Mouse (Mus musculus) mesoderm, embryonic 11.5 days (tissue): ENCODE measurements around the gene Dclk1.

Source experiments
- DNase-seq: peaks from one replicate; pipeline ENCODE4 v3.0.0-alpha.2; 2012; ENCODE audit warnings: low read depth, low spot score

Dclk1 gene

DNA sequence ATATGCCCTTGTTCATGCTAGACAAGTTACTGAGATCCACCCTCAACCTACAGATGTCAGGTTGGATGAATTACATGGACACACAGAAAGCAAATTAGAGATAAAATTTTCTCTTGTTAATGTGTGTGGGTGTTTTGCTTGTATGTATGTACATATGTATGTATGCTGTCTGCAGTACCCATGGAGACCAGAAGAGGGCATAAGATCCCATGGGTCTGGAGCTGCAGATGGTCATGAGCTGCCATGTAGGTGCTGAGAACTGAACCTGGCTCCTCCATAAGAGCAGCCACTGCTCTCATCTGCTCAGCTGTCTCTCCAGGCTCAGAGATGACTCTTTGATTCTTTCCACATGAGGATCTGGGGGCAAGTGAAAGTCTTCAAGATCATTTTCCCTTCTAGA lies 89.5 kb downstream of the Dclk1 start:
- no peak for DNase-seq

- DNase-seq, result no peak
Observed at GRCm38 (mm10) chr3:55333511-55333910, 91.3 kb downstream of the Dclk1 start.

- DNase-seq, result peak; percentile 31
Observed at GRCm38 (mm10) chr3:55336895-55337294, 94.7 kb downstream of the Dclk1 start.

GRCm38 (mm10) chr3:55337671-55338070 lies 95.5 kb downstream of the Dclk1 start:
- DNase-seq, result no peak

DNA sequence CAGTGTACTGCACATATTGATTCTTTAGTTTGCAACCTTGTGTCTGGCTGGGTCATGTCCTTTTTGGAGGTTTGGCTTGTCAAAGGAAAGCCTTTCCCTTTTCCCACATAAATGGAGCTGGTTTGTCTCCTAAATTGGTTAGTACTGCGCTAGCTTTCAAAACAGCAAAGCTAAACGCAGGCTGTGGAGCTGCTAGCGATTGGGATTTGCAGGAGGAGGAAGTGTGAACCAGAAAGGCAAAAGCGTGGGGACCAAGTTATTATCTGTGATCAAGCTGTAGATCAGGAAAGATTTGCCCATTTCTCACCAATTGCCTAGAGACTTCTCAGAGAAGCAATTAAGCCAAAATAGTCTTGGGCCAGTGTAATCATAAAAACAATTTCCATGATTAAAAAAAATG lies 100.3 kb downstream of the Dclk1 start:
- no peak for DNase-seq

DNA sequence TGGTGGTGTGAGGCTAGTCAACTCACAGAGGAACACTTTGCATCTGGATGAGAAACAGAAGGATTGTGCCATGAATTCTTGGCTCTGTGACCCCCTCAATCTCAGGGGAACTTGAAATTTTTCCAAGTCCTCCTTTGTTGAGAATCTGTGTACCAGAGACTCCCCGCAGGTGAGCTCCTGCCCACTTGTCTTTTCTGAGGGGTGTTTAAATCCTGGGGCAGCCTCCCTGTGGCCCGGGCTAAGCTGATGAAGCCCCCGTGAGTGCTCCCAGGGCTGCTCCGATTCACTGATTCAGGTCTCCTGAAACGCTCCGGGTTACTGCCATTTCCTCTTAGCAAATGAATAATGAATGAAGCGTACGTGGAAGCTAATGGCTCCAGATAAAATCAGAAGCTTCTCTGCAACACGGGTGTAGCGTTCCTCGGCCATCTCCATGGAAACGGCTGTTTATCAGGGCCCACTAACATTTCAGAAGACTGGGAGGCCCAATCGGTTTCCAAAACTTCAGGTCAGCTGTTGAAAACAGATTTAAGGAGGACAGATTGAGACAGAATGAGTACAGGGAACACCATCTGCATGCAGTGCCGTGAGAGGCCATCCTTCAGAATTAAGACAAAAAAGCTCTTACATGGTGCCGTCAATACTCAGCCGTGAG lies 105.3 kb downstream of the Dclk1 start:
- DNase-seq, result peak; percentile 75

DNA sequence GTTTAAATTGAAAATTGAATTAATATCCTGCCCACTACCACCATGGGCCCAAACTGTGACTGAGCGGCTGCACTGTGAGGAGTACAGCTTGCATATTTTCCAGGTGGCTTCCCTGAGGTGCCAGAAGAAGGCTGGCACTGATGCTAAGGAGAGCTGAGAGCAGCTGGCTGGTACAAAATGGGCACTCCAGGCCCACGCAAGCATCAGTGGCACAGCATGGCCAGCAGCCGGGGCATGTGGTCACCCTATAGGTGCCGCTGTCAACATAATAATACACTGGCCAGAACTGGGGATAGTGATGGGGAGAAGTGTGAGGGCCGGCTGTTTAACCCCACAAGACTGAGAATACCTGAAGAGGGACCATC lies 105.8 kb downstream of the Dclk1 start:
- DNase-seq, result no peak

DNA sequence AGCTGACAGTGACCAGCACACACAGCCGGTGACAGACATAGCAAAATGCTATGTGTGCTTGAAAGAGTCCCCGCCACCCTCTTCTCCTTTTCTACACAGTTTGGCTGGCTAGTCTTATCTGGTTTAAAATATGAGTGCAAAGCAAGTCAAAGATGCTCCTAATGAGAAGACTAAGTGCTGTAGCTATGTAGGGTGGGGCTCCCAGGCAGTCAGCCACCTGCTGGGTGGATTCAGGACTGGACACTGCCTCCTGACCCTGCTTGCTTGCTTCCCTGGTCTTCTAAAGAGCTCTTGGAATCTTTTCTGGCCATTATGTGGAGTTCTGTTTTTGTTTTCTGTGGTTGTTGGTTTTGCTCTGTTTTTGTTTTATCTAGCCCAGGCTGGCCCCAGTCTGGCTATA lies 108.0 kb downstream of the Dclk1 start:
- no peak for DNase-seq

- peak; percentile 45 for DNase-seq
Observed at GRCm38 (mm10) chr3:55351281-55352052, 109.3 kb downstream of the Dclk1 start.

- DNase-seq, result no peak
Observed at GRCm38 (mm10) chr3:55352529-55352928, 110.4 kb downstream of the Dclk1 start.

- no peak for DNase-seq
Observed at GRCm38 (mm10) chr3:55353169-55353568, 111.0 kb downstream of the Dclk1 start.

GRCm38 (mm10) chr3:55353909-55354511 lies 111.8 kb downstream of the Dclk1 start:
- peak; percentile 81 for DNase-seq

DNA sequence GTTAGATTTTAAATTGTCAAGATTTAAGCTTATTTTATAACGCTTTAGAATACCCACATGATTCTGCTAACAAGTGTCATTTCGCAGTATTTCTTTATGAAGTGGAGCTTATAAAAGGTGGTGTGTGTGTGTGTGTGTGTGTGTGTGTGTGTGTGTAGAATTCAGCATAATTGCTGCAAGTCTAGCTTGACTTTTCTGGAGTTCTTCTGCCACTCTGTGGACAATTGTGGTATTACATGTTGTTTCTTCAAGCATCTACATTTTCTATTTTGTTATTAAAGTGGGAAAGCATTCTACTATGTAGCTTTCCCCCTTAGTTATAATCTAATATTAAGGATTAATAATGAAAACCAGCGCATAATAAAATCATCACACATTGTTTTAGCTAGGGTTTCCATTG lies 112.6 kb downstream of the Dclk1 start:
- peak; percentile 80 for DNase-seq

DNA sequence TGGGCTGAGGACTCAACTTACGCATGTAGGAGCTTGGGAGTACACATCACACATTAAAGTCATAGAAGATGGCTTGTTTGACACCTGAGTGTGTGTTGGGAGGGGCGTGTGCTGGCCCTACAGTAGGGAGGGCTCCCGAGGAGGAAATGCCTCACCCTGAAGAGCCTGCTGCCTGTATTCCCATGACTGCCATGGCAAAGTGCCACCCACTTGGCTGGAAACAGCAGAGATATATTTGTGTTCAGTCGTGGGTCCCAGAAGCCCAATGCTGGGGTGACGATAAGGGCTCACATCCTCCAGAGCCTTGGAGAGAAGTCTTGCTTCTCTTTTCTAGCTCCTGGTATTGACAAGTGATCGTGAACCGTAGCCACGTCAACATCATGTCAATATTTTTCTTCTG lies 116.3 kb downstream of the Dclk1 start:
- DNase-seq, result no peak

GRCm38 (mm10) chr3:55360836-55361235 lies 118.7 kb downstream of the Dclk1 start:
- no peak for DNase-seq

DNA sequence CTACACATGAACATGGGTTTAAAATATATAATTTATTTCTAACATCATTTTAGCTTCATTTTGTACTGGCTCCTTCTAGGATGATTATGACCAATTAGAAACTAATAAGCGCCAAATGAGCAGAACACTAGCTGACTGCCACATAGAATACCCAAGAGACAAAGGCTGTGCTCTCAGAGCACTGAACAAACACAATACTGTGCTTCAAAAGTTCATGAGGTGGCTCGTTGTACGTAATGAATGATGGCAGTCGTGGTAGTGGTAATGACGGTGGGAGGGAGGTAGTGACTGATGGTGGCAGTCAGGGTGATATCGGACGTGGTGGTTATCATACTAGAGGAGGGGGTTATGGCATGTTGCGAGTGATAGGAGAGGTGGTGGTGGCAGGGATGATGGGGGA lies 125.0 kb downstream of the Dclk1 start:
- DNase-seq, result no peak

DNA sequence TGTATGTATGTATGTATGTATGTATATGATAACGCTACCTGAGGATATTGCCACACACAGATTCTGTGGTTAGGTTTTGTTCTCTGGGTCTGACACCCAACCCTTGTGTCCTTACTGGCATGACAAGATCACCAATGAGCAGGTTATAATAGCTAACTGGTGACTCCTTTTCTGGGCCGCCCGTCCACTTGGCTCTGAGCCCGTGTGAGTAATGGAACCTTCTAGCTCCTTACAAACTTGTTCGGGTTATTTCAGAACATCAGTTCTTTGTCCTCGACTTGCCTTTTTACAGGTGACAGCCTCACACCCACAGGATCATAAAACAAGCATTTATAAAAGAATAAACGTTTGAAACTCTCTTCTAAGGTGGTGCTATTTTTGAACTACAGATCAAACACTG lies 127.0 kb downstream of the Dclk1 start:
- no peak for DNase-seq

DNA sequence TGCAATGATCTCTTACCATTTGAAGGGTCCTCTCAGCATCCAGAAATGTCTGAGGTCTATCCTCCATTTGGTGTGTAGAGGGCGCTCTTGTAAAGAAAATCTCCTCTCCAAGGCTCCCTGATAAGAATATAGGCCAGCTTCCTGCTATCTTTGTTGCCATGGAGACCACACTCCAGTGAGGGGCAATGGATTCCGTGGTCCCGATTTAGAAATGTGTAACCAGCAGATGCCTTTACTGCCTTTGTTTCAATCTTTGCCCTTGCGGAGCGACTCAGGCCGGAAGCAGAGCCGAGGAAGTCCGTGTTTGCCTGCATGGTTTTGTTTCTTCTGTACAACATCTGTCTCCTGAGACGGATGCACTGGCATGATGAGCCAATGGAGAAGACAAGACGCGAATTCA lies 131.5 kb downstream of the Dclk1 start:
- peak; percentile 85 for DNase-seq

- no peak for DNase-seq
Observed at GRCm38 (mm10) chr3:55378591-55378990, 136.4 kb downstream of the Dclk1 start.

GRCm38 (mm10) chr3:55380471-55380870 lies 138.3 kb downstream of the Dclk1 start:
- DNase-seq, result peak; percentile 27

DNA sequence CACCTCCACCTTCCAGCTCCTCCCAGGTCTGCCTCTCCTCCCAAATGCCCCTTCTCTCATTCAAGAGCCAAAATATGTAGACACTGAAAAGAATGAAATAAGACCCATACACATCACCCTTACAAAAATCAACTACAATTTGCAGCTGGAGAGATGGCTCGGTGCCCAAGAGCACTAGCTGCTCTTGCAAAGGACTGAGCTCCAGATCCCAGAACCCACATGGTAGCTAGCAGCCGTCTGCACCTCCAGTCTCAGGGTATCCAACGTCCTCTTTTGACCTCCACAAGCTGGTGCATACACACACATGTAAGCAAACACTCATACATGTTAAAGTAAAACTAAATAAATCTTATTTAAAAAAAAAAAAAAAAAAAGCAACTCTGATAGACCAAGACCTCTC lies 150.4 kb downstream of the Dclk1 start:
- no peak for DNase-seq

- no peak for DNase-seq
Observed at GRCm38 (mm10) chr3:55393549-55393948, 151.4 kb downstream of the Dclk1 start.

- no peak for DNase-seq
Observed at GRCm38 (mm10) chr3:55396792-55397191, 154.6 kb downstream of the Dclk1 start.
